Mouse (Mus musculus): ENCODE measurements around the gene Pfdn2.

- no peak for TF ChIP-seq CTCF (IDR thresholded peaks at IDR 0.05; ENCODE audit: borderline replicate concordance, insufficient read depth, low read depth, low read length)
- TF ChIP-seq POLR2A (IDR thresholded peaks at IDR 0.05; ENCODE audit: borderline replicate concordance, insufficient read depth, low read length), result no peak
Measured at GRCm38 (mm10) chr1:171388376-171389102, 43.1 kb downstream of the Pfdn2 start, which contains the start of gene Arhgap30.

All from cerebellum, adult 2 months (tissue).